11 mouse cellular contexts compared by ENCODE assay signal in the genomic region with DNA sequence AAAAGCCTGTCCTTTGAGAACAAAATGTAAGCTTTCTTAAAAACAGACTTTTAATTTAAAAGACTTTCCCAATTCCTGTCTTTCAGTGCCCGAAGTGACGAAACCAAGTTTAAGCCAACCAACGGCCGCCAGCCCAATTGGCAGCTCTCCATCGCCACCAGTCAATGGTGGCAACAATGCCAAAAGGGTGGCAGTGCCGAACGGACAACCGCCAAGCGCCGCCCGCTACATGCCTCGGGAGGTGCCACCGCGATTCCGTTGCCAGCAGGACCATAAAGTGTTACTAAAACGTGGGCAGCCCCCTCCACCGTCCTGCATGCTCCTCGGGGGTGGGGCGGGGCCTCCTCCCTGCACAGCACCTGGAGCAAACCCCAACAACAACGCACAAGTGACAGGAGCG.
DNase-seq lines count a peak whose midpoint lies in the region; ATAC-seq and TF ChIP-seq lines count a peak whose summit lies in the region.
"Had no signal": no experiment of that assay in that cellular context is flagged by ENCODE, and none has a peak within 500 bp of the region (broad histone marks: within the 10 kb centered on the region; RNA-seq: fewer than 3 reads in every experiment).

No protein-coding gene starts in this region.

- no peak overlapping the region for H3K4me3 ChIP-seq in heart, embryonic 11.5 days (ENCODE audit: low read depth, low read length)
- H3K4me3 ChIP-seq in ES-E14 (ENCODE audit: insufficient read depth in 1 of 2, low read depth in 1 of 2, low read length in 2 of 2, poor library complexity in 1 of 2, severe bottlenecking in 1 of 2): peak overlapping the region in 1 of 2 experiments; percentile 61; a peak in 2 of 4 replicates
- no peak overlapping the region for H3K4me3 ChIP-seq in cerebellum, adult 2 months (replicated peaks; ENCODE audit: insufficient read depth, low read depth, low read length)
- no peak overlapping the region for H3K4me3 ChIP-seq in intestine, postnatal 0 days (ENCODE audit: low read depth, low read length)
- H3K4me3 ChIP-seq: hindbrain, embryonic 15.5 days; liver, embryonic 12.5 days; myocyte had no signal

- H3K27ac ChIP-seq in heart, embryonic 11.5 days (ENCODE audit: low read depth, low read length): no peak overlapping the region
- H3K27ac ChIP-seq in ES-E14 (ENCODE audit: insufficient read depth, low read depth, low read length, poor library complexity, severe bottlenecking): no peak overlapping the region
- H3K27ac ChIP-seq in cerebellum, adult 2 months (ENCODE audit: insufficient read depth, low read length): no peak overlapping the region
- H3K27ac ChIP-seq in intestine, postnatal 0 days (ENCODE audit: low read depth, low read length): no peak overlapping the region
- H3K27ac ChIP-seq: hindbrain, embryonic 15.5 days; liver, embryonic 12.5 days had no signal

- no peak for ATAC-seq in heart, embryonic 11.5 days (replicated peaks; ENCODE audit: insufficient number of reproducible peaks, low FRiP score, low TSS enrichment)
- no peak for ATAC-seq in intestine, postnatal 0 days
- ATAC-seq in frontal cortex, adult (ENCODE audit: low TSS enrichment): no peak
- ATAC-seq: liver, embryonic 12.5 days had no signal

- TF ChIP-seq POLR2A in cerebellum, adult 2 months (IDR thresholded peaks at IDR 0.05; ENCODE audit: borderline replicate concordance, insufficient read depth, low read length): no peak

- in situ Hi-C loops in ES-E14 (cut with MboI; ENCODE audit: low sequenced_read_pairs in 2 of 2, unreplicated experiment in 2 of 2): no loop called here

- H3K4me1 ChIP-seq in heart, embryonic 11.5 days (ENCODE audit: control insufficient read depth, insufficient read depth, low read length): peaks cover 15% of the 10 kb centered on the region; the same call in 1 of the 2 replicates
- peaks cover 2% of the 10 kb centered on the region in 2 experiments; a peak in 1 of 4 replicates for H3K4me1 ChIP-seq in ES-E14 (ENCODE audit: control insufficient read depth in 2 of 2, insufficient read depth in 2 of 2, low read length in 2 of 2, poor library complexity in 1 of 2)
- no peaks in the 10 kb centered on the region for H3K4me1 ChIP-seq in cerebellum, adult 2 months (ENCODE audit: control insufficient read depth, insufficient read depth, low read length)
- H3K4me1 ChIP-seq in intestine, postnatal 0 days (replicated peaks; ENCODE audit: control insufficient read depth, insufficient read depth, low read length): no peaks in the 10 kb centered on the region
- H3K4me1 ChIP-seq: hindbrain, embryonic 15.5 days; liver, embryonic 12.5 days had no signal

- 85% methylated on average over 21 of the region's 21 CpGs for WGBS in heart, embryonic 11.5 days (ENCODE audit: insufficient replicate concordance)
- 15% methylated on average over 21 of the region's 21 CpGs for WGBS in cerebellum, adult 2 months
- WGBS in intestine, postnatal 0 days: 91% methylated on average over 21 of the region's 21 CpGs

- peaks cover 27% of the 10 kb centered on the region for H3K36me3 ChIP-seq in heart, embryonic 11.5 days (ENCODE audit: control insufficient read depth, insufficient read depth, low read length)
- peaks cover 17% of the 10 kb centered on the region; the same call in 1 of the 2 replicates for H3K36me3 ChIP-seq in ES-E14 (ENCODE audit: control insufficient read depth, insufficient read depth, low read length, poor library complexity, severe bottlenecking)
- peaks cover 46% of the 10 kb centered on the region for H3K36me3 ChIP-seq in intestine, postnatal 0 days (ENCODE audit: control insufficient read depth, insufficient read depth)

- no peaks in the 10 kb centered on the region for H3K27me3 ChIP-seq in heart, embryonic 11.5 days (ENCODE audit: control insufficient read depth, insufficient read depth, low read length)
- no peaks in the 10 kb centered on the region for H3K27me3 ChIP-seq in cerebellum, adult 2 months (ENCODE audit: control insufficient read depth, insufficient read depth, low read length)
- H3K27me3 ChIP-seq in intestine, postnatal 0 days (replicated peaks; ENCODE audit: control insufficient read depth, insufficient read depth, low read length): no peaks in the 10 kb centered on the region
- H3K27me3 ChIP-seq: hindbrain, embryonic 15.5 days; liver, embryonic 12.5 days had no signal

- no peak for TF ChIP-seq CTCF in cerebellum, adult 2 months (IDR thresholded peaks at IDR 0.05; ENCODE audit: borderline replicate concordance, insufficient read depth, low read depth, low read length)
- TF ChIP-seq CTCF in intestine, postnatal 0 days (IDR thresholded peaks at IDR 0.05; ENCODE audit: low read depth): no peak

- no peak overlapping the region for H3K9ac ChIP-seq in heart, embryonic 11.5 days (ENCODE audit: low read depth, low read length)
- peak overlapping the region; percentile 51 for H3K9ac ChIP-seq in ES-E14 (ENCODE audit: insufficient read depth, low read depth, low read length, poor library complexity, severe bottlenecking)
- H3K9ac ChIP-seq in intestine, postnatal 0 days (ENCODE audit: low read depth, low read length): no peak overlapping the region
- H3K9ac ChIP-seq: hindbrain, embryonic 15.5 days; liver, embryonic 12.5 days had no signal

- H3K4me2 ChIP-seq in heart, embryonic 11.5 days: no peak overlapping the region
- no peak overlapping the region for H3K4me2 ChIP-seq in intestine, postnatal 0 days (replicated peaks; ENCODE audit: low read depth)
- H3K4me2 ChIP-seq: hindbrain, embryonic 15.5 days; liver, embryonic 12.5 days had no signal

- peak; percentile 57 to 58 for DNase-seq in heart, adult 18-20 months
- no peak for DNase-seq in ES-E14 (ENCODE audit: low read depth, low spot score)
- peak; percentile 77 to 82 for DNase-seq in cerebellum, adult 2 months
- peak; percentile 25 to 53 for DNase-seq in layer of hippocampus, adult 8-10 months (ENCODE audit: low spot score in 2 of 2)
- no peak for DNase-seq in retina, embryonic 14.5 days (ENCODE audit: low spot score)

- no peaks in the 10 kb centered on the region for H3K9me3 ChIP-seq in heart, embryonic 11.5 days (replicated peaks; ENCODE audit: control insufficient read depth, low read length)
- no peaks in the 10 kb centered on the region for H3K9me3 ChIP-seq in ES-E14 (ENCODE audit: control insufficient read depth, insufficient read depth, low read depth, low read length)
- H3K9me3 ChIP-seq in intestine, postnatal 0 days (ENCODE audit: control insufficient read depth): no peaks in the 10 kb centered on the region
- H3K9me3 ChIP-seq: hindbrain, embryonic 15.5 days; liver, embryonic 12.5 days had no signal

TF ChIP-seq in ES-E14, 5 proteins besides CTCF, POLR2A, EP300 and RAD21:
- TF ChIP-seq CHD2 (IDR thresholded peaks at IDR 0.05; ENCODE audit: low read depth, low read length) (no peak), ZNF384 (IDR thresholded peaks at IDR 0.05; ENCODE audit: low read depth, low read length) (no peak), ZC3H11A (IDR thresholded peaks at IDR 0.05; ENCODE audit: borderline replicate concordance, low read depth, low read length) (no peak), HCFC1 (IDR thresholded peaks at IDR 0.05; ENCODE audit: borderline replicate concordance, insufficient read depth, low read length) (no peak), MAFK (IDR thresholded peaks at IDR 0.05; ENCODE audit: insufficient read depth, low read depth, low read length) (no peak)

Comparison
In these comparisons a context has a peak if more than half of its experiments do, and no peak if none do; other contexts are left out.
1. DNase-seq: peak in heart, adult 18-20 months (2 of 2), cerebellum, adult 2 months (2 of 2) and layer of hippocampus, adult 8-10 months (2 of 2); none in ES-E14 (single experiment) and retina, embryonic 14.5 days (single experiment).